Mouse (Mus musculus) heart, postnatal 14 days (tissue): ENCODE measurements at regions not wholly inside any gene's neighbourhood (a gene's known extent, or its start where the extent isn't known, plus 50 kb on each side); places are given as distances from the start of the nearest gene placed in this dataset.
A peak's percentile ranks its signal among the peaks of the same experiment; 100 is the strongest.

Source experiments
- DNase-seq, 2 experiments: peaks; one replicate each; pipeline ENCODE4 v3.0.0; 2021 to 2022
- intact Hi-C: fragments of 180-260 bp; cut with DNase I; formaldehyde crosslinking; loops from one replicate; pipeline ENCODE4 v1.15.1; 2025

DNA sequence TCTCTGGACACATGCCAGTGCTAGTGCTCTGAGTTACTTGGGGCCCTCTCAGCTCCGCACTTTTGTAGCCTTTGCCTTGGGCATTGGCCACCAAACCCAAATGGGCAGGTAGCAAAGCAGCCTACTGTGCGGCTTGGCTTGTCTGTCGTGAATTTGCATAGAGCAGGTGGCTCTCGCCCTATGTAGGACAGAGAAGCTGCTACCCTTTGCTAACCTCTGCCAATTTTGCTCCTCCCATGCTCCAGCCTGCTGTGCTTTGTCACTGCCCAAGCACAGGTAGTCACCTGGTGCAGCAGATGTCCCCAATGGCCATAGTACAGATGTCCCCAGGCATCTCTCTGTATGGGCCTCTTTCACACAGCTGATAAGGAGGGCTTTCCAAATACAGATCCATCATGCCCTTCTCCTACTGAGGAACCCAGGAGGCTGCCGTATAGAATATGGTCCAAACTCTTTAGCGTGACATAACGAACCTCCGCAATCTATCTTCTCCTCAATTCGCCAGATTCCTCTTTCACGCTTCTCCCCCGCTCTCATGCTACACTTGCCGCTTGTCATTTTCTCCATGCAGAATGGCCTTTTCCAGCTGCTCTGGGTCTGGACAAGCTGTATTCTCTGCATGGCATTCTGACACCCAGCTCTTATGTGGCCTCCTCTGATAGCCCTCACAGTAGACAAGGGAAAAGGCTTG, 143.7 kb upstream of the Snx19 start:
- no peak for DNase-seq
- intact Hi-C loops = no loop called here

DNA sequence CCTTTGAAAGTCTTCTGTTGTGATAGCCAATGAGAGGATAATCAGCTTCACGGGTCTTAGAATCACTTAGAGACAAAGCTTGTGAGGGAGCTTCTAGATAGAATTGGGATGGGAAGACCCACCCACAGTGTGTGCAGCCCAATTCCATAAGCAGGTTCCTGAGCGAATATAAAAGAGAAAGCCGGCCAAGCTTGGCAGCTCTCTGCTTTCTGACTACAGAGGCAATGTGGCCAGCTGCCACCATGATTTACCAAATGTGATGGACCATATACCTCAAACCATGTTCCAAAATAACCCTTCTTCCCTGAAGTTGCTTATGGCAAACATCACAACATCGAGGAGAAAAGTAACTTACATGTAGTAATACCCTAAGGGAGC, 143.1 kb upstream of the Snx19 start:
- intact Hi-C loops = no loop called here
- no peak for DNase-seq

DNA sequence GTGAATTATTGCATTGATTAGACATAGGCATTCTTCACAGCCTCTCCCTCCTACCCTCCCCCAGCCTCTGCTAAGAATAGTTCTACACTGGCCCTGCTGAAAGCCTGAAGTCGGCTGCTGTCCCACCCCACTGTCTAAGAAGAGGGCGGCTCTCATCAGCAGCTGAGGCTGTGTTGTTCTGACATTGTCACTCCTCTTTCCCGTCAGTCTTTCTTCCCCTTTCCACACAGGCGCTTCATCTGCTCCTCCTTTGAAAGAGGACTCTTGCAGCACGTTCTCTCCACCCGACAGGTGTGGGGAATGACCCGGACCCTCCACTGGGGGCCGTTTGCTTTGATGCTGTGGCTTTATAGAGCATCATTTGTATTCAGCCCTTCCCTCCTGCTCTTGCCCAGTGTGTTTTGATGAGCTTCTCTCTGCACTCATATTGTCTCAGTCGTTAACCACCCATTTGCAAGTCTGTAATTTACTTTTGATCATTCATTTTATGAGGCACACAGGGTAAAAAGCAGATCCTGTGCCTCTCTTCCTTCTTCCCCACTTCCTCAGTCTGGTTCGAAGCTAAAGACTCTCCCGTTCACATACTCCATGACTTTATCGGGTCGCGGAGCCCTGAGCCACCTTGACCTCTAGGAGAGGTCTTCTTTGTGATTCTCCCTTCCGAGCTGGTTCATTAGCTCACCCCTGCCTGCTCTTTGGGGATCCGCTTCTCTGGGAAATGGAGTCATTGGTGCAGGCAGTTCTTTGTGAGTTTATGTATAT, 142.2 kb upstream of the Snx19 start:
- intact Hi-C loops = no loop called here
- DNase-seq = no peak

DNA sequence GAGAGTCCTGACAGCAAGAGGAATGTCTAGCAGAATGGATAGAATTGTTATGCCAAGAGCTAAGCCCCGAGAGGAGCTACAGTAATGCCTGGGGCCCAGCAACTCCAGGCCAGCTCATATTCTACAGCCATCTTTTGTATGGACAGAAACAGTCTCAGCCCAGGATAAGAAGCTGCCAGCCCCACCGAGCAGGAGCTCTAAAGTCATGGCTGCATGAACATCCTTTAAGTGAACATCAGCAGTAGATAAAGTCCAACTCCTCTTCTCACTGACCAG, 141.6 kb upstream of the Snx19 start:
- intact Hi-C loops = no loop called here
- DNase-seq = no peak

DNA sequence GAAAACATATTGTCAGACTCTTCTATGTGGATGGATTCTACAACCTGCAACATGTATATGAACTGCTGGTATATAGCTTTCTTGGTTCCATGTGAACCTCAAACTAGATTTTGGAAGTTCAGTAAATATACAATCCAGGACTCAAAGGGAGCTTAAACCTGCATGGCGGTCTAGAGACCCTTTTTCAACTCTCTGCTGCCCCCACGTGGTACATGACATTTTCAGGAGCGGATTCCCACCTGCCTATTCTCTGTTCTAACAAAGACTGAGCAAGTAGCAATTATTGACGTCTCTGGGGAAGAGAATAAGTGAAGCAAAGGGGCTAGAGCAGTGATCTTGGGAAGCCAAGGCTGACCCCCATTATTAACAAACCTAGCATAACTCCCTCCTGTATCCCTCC, 127.1 kb upstream of the Snx19 start:
- intact Hi-C loops = no loop called here
- DNase-seq = peak in 1 of 2 experiments; percentile 49

DNA sequence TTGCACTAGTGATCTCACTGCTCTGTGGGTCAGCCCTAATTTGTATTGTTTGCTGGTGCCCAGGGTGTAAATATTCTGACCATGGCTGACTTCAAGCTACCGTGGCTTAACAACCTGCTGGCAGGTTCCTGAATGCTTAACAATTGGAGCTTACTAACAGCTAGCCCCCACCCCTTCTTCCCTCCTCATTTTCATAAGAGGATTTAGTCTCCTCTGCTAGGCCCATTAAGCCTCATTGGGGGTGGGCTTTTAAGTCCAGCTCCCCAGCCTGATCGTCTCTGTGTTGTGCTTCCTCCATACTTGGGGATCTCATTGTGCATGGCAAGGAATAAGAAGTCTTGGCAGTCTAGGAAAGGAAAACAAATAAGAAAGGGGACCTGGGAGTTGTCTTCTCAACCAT, 118.6 kb upstream of the Snx19 start:
- intact Hi-C loops = no loop called here
- DNase-seq = no peak

- no peak for DNase-seq
- intact Hi-C loops = no loop called here
Measured at GRCm38 (mm10) chr9:30313360-30313759, 113.5 kb upstream of the Snx19 start.

DNA sequence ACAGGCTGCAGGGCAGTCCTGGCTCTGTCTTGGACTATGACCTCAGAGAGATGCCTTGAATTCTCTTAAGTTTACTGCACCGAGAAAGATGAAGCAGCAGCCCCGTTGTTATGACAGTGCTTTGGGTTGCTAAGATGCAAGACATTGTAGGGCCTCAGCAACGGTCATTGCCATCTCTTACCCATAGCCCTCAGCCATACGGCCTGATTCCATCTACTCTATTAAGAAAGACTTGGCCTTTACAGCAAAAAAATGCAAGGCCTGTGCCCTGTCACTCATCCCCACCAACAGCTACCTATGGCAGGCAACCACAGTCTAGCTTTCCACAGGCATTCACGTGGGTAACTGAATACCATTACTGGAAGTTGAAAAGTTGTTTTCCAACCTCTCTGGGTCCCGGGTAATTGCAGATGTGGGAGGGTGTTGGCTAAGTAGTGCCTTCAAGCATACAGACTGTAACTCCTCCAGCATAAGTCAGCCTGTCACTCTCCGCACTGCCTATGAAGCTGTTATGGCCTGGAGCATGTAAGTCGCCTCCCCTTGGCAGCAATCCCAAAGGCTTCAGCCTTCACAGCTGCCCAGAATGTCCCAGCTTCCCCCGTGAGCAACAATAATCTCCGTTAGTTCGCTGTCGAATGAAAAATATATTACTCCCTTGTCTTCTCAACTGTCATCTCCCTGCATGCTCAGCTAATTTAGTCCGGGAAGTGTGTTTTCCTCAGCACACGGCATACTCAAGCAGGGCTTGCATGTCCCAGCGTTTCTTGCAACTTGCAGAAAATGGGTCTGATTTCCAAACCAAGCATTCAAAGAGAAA, 112.3 kb upstream of the Snx19 start:
- intact Hi-C loops = loop anchor here (2.0 kb wide), 1 partner anchor 654 kb away; no protein-coding TSS in a partner anchor
- DNase-seq = peak; percentile 36 to 57

DNA sequence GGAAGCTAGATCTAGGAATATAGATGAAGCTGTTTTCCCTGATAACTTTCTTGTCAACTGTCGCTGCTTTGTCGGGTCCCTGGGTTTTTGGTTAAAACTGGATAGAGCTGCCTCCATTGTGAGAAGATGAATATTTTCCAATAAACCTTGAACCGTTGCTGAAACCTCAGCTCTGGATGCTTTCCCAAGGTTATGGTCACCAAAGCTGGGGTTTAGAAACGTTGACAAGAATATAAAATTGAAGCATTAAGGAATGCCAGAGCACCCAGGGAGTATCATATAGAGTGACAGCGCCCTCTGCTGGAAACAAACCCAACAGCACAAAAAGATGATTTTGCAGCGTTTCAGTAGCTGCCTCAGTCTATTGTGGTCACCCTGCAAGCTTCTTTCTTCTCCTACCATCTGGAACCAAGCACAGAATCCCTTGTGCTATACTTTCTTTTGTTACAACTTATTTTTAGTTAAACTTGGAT, 111.7 kb upstream of the Snx19 start:
- peak; percentile 11 to 58 for DNase-seq
- intact Hi-C loops = loop anchor here (2.0 kb wide), 1 partner anchor 654 kb away; no protein-coding TSS in a partner anchor

GRCm38 (mm10) chr9:30344866-30345265, 82.0 kb upstream of the Snx19 start:
- DNase-seq = no peak
- intact Hi-C loops = no loop called here

DNA sequence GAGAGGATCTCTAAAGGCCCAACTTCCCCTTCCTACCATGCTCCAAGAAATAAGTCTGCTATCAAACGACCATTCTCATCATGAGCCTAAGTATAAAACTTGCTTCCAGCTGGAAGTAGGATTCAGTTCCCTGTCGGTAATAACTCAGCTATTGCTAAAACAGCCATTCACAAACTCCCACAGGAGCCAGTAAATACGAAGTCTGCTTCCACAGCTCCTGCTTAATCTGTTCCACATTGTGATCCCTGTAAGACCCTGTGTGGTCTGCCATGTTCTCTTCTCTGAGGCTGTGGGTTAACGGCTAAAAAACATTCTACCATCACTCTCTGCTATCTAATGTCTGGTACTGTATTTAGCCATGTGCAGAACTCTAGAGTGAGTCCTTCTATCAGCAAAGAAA, 72.9 kb upstream of the Snx19 start:
- intact Hi-C loops = no loop called here
- DNase-seq = no peak

- DNase-seq = no peak
- intact Hi-C loops = no loop called here
Measured at GRCm38 (mm10) chr9:30355642-30356041, 71.3 kb upstream of the Snx19 start.

GRCm38 (mm10) chr9:30369554-30370440, 57.1 kb upstream of the Snx19 start:
- DNase-seq = no peak
- intact Hi-C loops = no loop called here

DNA sequence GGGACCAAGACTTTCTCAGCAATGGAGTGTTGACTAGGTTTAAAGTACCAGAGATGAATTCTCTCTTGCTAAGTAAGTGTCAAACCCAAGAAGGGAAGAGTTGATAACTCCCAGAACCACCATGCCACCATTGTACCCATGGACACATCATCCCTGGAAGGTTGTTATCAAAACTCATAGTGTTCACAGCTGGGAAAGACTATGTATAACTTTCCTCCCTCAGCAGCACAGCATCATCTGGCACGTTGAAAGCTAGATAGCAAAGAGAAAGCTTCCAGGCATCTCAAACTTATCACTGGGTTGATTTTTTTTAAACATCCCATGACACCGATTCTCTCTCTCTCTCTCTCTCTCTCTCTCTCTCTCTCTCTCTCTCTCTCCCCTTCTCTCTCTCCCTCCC, 56.1 kb upstream of the Snx19 start:
- intact Hi-C loops = no loop called here
- no peak for DNase-seq

GRCm38 (mm10) chr9:30376908-30377307, 50.0 kb upstream of the Snx19 start:
- intact Hi-C loops = no loop called here
- DNase-seq = no peak
